Comparison of ENCODE assay signal across 7 mouse cellular contexts in genomic region chr2:157069355-157069735, GRCm38 (mm10). TPM values are rescaled to one million over a fixed set of nuclear protein-coding genes. Genes with fewer than 3 reads are reported as not detected.
DNase-seq lines count a peak whose midpoint lies in the region; ATAC-seq lines count a peak whose summit lies in the region.

No protein-coding gene starts in this region.

- no peak overlapping the region for H3K4me3 ChIP-seq in neural tube, embryonic 11.5 days (ENCODE audit: low read depth, low read length)
- no peak overlapping the region for H3K4me3 ChIP-seq in embryonic facial prominence, embryonic 14.5 days (ENCODE audit: low read depth, low read length)
- H3K4me3 ChIP-seq in hindbrain, embryonic 16.5 days (ENCODE audit: low read length): no peak overlapping the region
- no peak overlapping the region for H3K4me3 ChIP-seq in neural tube, embryonic 13.5 days

- no peak for DNase-seq in neural tube, embryonic 11.5 days (ENCODE audit: low spot score)
- no peak for DNase-seq in neural tube, embryonic 10.5 days (ENCODE audit: extremely low spot score, low spot score)
- no peak for DNase-seq in embryonic facial prominence, embryonic 14.5 days (ENCODE audit: low spot score)
- no peak for DNase-seq in adrenal gland, adult (ENCODE audit: inconsistent age in 2 of 2, low spot score in 1 of 2)
- no peak for DNase-seq in yolk sac, embryonic 10.5 days (ENCODE audit: low spot score)

- peaks cover 4% of the 10 kb centered on the region for H3K36me3 ChIP-seq in neural tube, embryonic 11.5 days (ENCODE audit: control insufficient read depth, insufficient read depth, low read length)
- peaks cover 15% of the 10 kb centered on the region; the same call in 1 of the 2 replicates for H3K36me3 ChIP-seq in embryonic facial prominence, embryonic 14.5 days (ENCODE audit: control insufficient read depth, insufficient read depth, low read length)
- 0 out of 2 replicates have a peak, but pooled peaks cover 2% of the 10 kb centered on the region for H3K36me3 ChIP-seq in hindbrain, embryonic 16.5 days (ENCODE audit: control insufficient read depth, insufficient read depth, low read length)
- peaks cover 13% of the 10 kb centered on the region; the same call in 1 of the 2 replicates for H3K36me3 ChIP-seq in neural tube, embryonic 13.5 days

- peak overlapping the region; percentile 62 for H3K27ac ChIP-seq in neural tube, embryonic 11.5 days (ENCODE audit: low read depth, low read length)
- peak overlapping the region; percentile 78 for H3K27ac ChIP-seq in embryonic facial prominence, embryonic 14.5 days (replicated peaks; ENCODE audit: low read depth, low read length)
- H3K27ac ChIP-seq in hindbrain, embryonic 16.5 days (ENCODE audit: low read depth, low read length): peak overlapping the region; percentile 76
- peak overlapping the region; percentile 83 for H3K27ac ChIP-seq in neural tube, embryonic 13.5 days (replicated peaks)

- no peaks in the 10 kb centered on the region for H3K9me3 ChIP-seq in neural tube, embryonic 11.5 days (ENCODE audit: control insufficient read depth, low read length)
- H3K9me3 ChIP-seq in embryonic facial prominence, embryonic 14.5 days (ENCODE audit: control insufficient read depth, low read length): no peaks in the 10 kb centered on the region
- H3K9me3 ChIP-seq in hindbrain, embryonic 16.5 days (ENCODE audit: control insufficient read depth, low read length): no peaks in the 10 kb centered on the region
- no peaks in the 10 kb centered on the region for H3K9me3 ChIP-seq in neural tube, embryonic 13.5 days

- H3K9ac ChIP-seq in neural tube, embryonic 11.5 days (ENCODE audit: low read length): no peak overlapping the region; the same call in 1 of the 2 replicates
- H3K9ac ChIP-seq in embryonic facial prominence, embryonic 14.5 days (ENCODE audit: low read depth, low read length): peak overlapping the region; percentile 38; the same call in 1 of the 2 replicates
- peak overlapping the region; percentile 10; the same call in 1 of the 2 replicates for H3K9ac ChIP-seq in hindbrain, embryonic 16.5 days (ENCODE audit: low read depth, low read length)
- H3K9ac ChIP-seq in neural tube, embryonic 13.5 days: peak overlapping the region; percentile 35; the same call in 1 of the 2 replicates

- ATAC-seq in neural tube, embryonic 11.5 days (ENCODE audit: insufficient read depth, low FRiP score, low TSS enrichment): no peak
- no peak for ATAC-seq in embryonic facial prominence, embryonic 14.5 days (ENCODE audit: low read depth)
- peak; percentile 47; the same call in 1 of the 2 replicates for ATAC-seq in hindbrain, embryonic 16.5 days
- ATAC-seq in neural tube, embryonic 13.5 days (ENCODE audit: low read depth): no peak

- peaks cover 29% of the 10 kb centered on the region for H3K4me1 ChIP-seq in neural tube, embryonic 11.5 days (ENCODE audit: control insufficient read depth, insufficient read depth, low read length)
- peaks cover 70% of the 10 kb centered on the region for H3K4me1 ChIP-seq in embryonic facial prominence, embryonic 14.5 days (ENCODE audit: control insufficient read depth, insufficient read depth, low read length)
- peaks cover 75% of the 10 kb centered on the region for H3K4me1 ChIP-seq in hindbrain, embryonic 16.5 days (ENCODE audit: control insufficient read depth, insufficient read depth, low read depth, low read length)
- peaks cover 97% of the 10 kb centered on the region for H3K4me1 ChIP-seq in neural tube, embryonic 13.5 days (replicated peaks)

- H3K27me3 ChIP-seq in neural tube, embryonic 11.5 days (ENCODE audit: control insufficient read depth, insufficient read depth, low read length): no peaks in the 10 kb centered on the region
- no peaks in the 10 kb centered on the region for H3K27me3 ChIP-seq in embryonic facial prominence, embryonic 14.5 days (replicated peaks; ENCODE audit: control insufficient read depth, insufficient read depth, low read length)
- H3K27me3 ChIP-seq in hindbrain, embryonic 16.5 days (replicated peaks; ENCODE audit: control insufficient read depth, insufficient read depth, low read length): no peaks in the 10 kb centered on the region
- H3K27me3 ChIP-seq in neural tube, embryonic 13.5 days: no peaks in the 10 kb centered on the region

- no peak overlapping the region for H3K4me2 ChIP-seq in neural tube, embryonic 11.5 days (ENCODE audit: low read depth)
- H3K4me2 ChIP-seq in embryonic facial prominence, embryonic 14.5 days (ENCODE audit: low read depth, low read length): peak overlapping the region; percentile 11; the same call in 1 of the 2 replicates
- H3K4me2 ChIP-seq in hindbrain, embryonic 16.5 days (ENCODE audit: low read length): peak overlapping the region; percentile 14; the same call in 1 of the 2 replicates
- peak overlapping the region; percentile 8; the same call in 1 of the 2 replicates for H3K4me2 ChIP-seq in neural tube, embryonic 13.5 days

- WGBS in neural tube, embryonic 11.5 days: 67% methylated on average over 3 of the region's 3 CpGs
- 43% methylated on average over 3 of the region's 3 CpGs for WGBS in embryonic facial prominence, embryonic 14.5 days
- WGBS in hindbrain, embryonic 16.5 days: 44% methylated on average over 3 of the region's 3 CpGs
- WGBS in neural tube, embryonic 13.5 days: 58% methylated on average over 3 of the region's 3 CpGs

RNA-seq across cellular contexts. Expression of gene Soga1, which starts 9.7 kb away (rescaled TPM):
- polyA plus RNA-seq in neural tube, embryonic 11.5 days (2014; fragmentation: Nextera tagmentation; extraction: Ambion mirVana): 6.6 and 7.6 TPM in 2 replicates
- 5.2 and 6.3 TPM in 2 replicates for polyA plus RNA-seq in embryonic facial prominence, embryonic 14.5 days (2014; fragmentation: Nextera tagmentation; extraction: Ambion mirVana)
- polyA plus RNA-seq in hindbrain, embryonic 16.5 days (2015; fragmentation: Nextera tagmentation; extraction: Ambion mirVana): 4.4 and 4.6 TPM in 2 replicates
- polyA plus RNA-seq in neural tube, embryonic 13.5 days (2015; fragmentation: Nextera tagmentation; extraction: Ambion mirVana): 4.5 and 5.9 TPM in 2 replicates

RNA-seq across cellular contexts. Expression of gene Tldc2, which starts 17.5 kb away (rescaled TPM):
- polyA plus RNA-seq in neural tube, embryonic 11.5 days (2014; fragmentation: Nextera tagmentation; extraction: Ambion mirVana): not detected in 2 replicates
- not detected in 2 replicates for polyA plus RNA-seq in embryonic facial prominence, embryonic 14.5 days (2014; fragmentation: Nextera tagmentation; extraction: Ambion mirVana)
- polyA plus RNA-seq in hindbrain, embryonic 16.5 days (2015; fragmentation: Nextera tagmentation; extraction: Ambion mirVana): not detected in 2 replicates
- polyA plus RNA-seq in neural tube, embryonic 13.5 days (2015; fragmentation: Nextera tagmentation; extraction: Ambion mirVana): not detected in 2 replicates
